Mouse (Mus musculus) liver, postnatal 0 days (tissue): Measurements from ENCODE around the gene Ky.

Source experiments
- CTCF ChIP-seq: sonication (generic); IDR thresholded peaks from 2 replicates; pipeline ENCODE4 v1.5.1; 2016; ENCODE audit warnings: antibody characterized with exemption, low read depth
- EP300 ChIP-seq: IDR thresholded peaks from 2 replicates; pipeline ENCODE4 v1.6.1; 2016; ENCODE audit warnings: antibody characterized with exemption, low read depth, mild to moderate bottlenecking

DNA sequence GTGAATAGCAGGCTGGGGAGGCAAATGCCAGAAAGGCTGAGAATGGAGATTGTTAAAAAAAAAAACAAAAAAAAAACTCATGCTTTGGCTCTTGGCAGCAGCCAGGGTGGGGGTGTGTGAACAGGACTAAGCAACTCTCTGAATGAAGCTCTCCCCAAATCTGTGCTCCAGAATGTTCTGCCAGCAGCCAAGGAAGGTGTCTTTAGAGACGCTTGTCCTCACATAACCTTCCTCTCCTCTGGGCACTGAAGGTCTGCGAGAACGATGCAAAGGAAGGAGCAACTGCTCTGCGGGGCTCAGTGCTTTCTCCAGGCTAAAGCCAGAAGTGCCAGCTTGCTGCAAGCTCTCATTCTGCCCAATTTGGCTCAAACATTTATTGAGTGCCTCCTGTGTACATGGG, 6.3 kb upstream of the Ky start:
- TF ChIP-seq CTCF = no peak
- no peak for TF ChIP-seq EP300
